Mouse (Mus musculus): ENCODE results near the gene Cachd1. TPM values are rescaled to one million over a fixed set of nuclear protein-coding genes. Genes with fewer than 3 reads are reported as not detected.
A peak's percentile ranks its signal among the peaks of the same experiment; 100 is the strongest.

Cachd1 gene
- polyA plus RNA-seq, 1 experiment: 37.6 TPM

DNA sequence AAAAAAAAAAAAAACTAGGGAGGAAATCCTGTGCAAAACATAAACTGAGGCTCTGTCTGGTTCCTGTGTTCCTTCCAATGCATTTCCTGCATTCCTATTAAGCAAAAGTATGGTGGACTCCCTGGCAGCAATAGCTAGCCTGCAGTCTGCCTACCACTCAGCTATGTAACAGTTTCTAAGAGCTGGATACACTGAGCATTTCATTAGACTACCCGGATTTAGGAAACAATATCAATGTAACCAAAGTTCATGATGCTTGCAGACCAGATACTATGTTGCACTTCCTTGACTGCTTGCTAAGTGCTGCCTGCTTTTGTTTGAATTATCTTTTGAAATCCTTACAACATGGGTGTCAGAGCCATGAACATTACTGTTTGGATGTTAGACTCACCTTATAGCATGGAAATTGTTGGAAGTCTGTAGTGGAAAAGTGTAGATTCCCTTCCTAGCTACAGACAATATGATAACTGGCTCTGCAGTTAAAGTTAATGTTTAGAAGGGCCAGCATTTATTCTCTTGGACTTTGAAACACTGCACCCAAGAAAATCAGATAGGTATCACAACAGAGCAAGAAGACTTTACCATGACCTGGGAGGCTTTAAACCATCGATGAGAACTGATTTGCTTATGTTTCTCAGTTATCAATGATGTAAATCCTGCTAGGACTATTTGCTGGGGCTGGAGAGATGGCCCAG is 37.4 kb downstream of the Cachd1 start:
- no peak overlapping the region for H3K4me3 ChIP-seq (ENCODE audit: insufficient read depth, low read length)
- TF ChIP-seq CTCF (IDR thresholded peaks at IDR 0.05; ENCODE audit: borderline replicate concordance, insufficient read depth, low read length) (no peak), POLR2A (IDR thresholded peaks at IDR 0.05; ENCODE audit: low read depth, low read length) (no peak)
- H3K27ac ChIP-seq (ENCODE audit: insufficient read depth, low read length): no peak overlapping the region
- H3K4me1 ChIP-seq (ENCODE audit: control insufficient read depth, insufficient read depth, low read length): no peaks in the 10 kb centered on the region

DNA sequence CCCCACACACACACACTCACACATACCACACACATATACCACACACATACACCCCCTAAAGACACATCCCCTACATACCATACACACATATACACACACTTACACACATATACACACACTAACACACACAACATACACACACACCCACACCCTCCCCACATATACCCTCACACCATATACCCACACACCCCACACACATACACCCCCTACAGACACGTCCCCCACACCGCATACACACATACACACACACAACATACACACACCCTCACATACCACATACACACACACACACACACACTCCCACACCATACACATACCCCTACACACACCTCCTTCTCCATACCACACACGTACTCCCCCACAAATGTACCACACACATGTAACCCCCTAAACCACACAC is 42.8 kb downstream of the Cachd1 start:
- TF ChIP-seq POLR2A (IDR thresholded peaks at IDR 0.05; ENCODE audit: low read depth, low read length): no peak
- no peak for TF ChIP-seq CTCF (IDR thresholded peaks at IDR 0.05; ENCODE audit: borderline replicate concordance, insufficient read depth, low read length)
- Histone ChIP-seq H3K27ac (ENCODE audit: insufficient read depth, low read length) (no peak overlapping the region), H3K4me3 (ENCODE audit: insufficient read depth, low read length) (no peak overlapping the region), H3K4me1 (ENCODE audit: control insufficient read depth, insufficient read depth, low read length) (peaks cover 6% of the 10 kb centered on the region)

DNA sequence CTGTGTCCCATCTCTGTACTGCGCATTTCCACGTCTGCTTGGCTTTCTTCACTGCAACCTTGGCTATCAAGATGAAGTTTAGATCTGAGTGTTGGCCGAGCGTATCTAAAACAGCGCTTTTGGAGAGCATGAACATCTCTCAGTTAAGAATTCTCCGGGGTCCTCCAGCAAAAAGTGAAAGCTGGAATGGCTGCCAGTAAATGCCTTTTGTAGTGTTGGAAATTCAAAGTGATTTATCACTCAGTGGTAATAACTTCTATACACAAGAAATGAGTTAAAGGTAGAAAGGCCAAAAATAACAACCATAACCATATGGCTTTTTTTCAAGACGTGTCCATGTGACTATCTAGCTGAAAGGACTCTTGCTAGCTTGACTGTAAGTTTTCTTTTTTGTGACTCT is 46.1 kb downstream of the Cachd1 start:
- Histone ChIP-seq H3K4me3 (ENCODE audit: insufficient read depth, low read length) (no peak overlapping the region), H3K4me1 (ENCODE audit: control insufficient read depth, insufficient read depth, low read length) (peaks cover 6% of the 10 kb centered on the region), H3K27ac (ENCODE audit: insufficient read depth, low read length) (peak overlapping the region; percentile 74)
- no peak for TF ChIP-seq CTCF (IDR thresholded peaks at IDR 0.05; ENCODE audit: borderline replicate concordance, insufficient read depth, low read length)
- TF ChIP-seq POLR2A (IDR thresholded peaks at IDR 0.05; ENCODE audit: low read depth, low read length): no peak

DNA sequence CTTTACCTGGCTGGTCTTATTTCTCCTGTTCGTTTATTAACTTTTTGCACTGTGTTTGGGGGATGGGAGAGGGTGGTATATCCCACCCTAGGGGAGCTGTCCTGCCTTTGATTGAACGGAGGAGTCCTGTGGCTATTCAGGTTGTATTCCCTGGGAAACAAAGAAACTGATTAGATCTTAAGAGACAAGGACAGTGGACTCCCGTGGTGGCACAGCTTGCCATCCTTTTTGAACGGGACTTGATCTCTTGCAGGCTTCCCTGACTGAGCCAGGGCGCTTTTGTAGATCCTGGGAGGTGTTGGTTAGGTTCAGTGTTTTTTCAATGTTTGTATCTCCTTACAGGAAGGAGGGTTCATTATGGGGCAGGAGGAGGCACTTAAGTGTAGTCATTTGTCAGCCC is 50.9 kb downstream of the Cachd1 start:
- Histone ChIP-seq H3K4me1 (ENCODE audit: control insufficient read depth, insufficient read depth, low read length) (peaks cover 9% of the 10 kb centered on the region), H3K27ac (ENCODE audit: insufficient read depth, low read length) (no peak overlapping the region), H3K4me3 (ENCODE audit: insufficient read depth, low read length) (no peak overlapping the region)
- TF ChIP-seq POLR2A (IDR thresholded peaks at IDR 0.05; ENCODE audit: low read depth, low read length) (no peak), CTCF (IDR thresholded peaks at IDR 0.05; ENCODE audit: borderline replicate concordance, insufficient read depth, low read length) (no peak)

DNA sequence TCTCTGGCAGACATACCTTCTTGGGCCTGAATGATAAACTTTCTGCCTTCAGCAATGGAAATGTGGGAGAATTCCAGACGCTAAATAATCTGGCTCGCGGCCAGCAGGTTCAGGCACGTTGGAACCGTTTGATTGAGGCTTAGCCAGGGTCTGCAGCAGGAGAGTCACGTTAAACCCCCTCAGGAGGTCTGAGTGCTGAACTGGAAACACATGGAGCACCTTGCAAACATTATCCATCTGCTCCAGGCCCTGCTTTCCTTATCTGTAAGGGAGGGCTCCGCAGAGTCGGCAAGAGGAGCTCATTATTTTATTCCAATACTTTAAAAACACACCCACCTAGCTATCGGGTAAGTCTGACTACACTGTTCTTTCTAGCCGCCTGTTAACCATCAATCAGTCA is 52.3 kb downstream of the Cachd1 start:
- Histone ChIP-seq H3K27ac (ENCODE audit: insufficient read depth, low read length) (no peak overlapping the region), H3K4me1 (ENCODE audit: control insufficient read depth, insufficient read depth, low read length) (peaks cover 10% of the 10 kb centered on the region), H3K4me3 (ENCODE audit: insufficient read depth, low read length) (no peak overlapping the region)
- TF ChIP-seq CTCF (IDR thresholded peaks at IDR 0.05; ENCODE audit: borderline replicate concordance, insufficient read depth, low read length) (no peak), POLR2A (IDR thresholded peaks at IDR 0.05; ENCODE audit: low read depth, low read length) (no peak)

DNA sequence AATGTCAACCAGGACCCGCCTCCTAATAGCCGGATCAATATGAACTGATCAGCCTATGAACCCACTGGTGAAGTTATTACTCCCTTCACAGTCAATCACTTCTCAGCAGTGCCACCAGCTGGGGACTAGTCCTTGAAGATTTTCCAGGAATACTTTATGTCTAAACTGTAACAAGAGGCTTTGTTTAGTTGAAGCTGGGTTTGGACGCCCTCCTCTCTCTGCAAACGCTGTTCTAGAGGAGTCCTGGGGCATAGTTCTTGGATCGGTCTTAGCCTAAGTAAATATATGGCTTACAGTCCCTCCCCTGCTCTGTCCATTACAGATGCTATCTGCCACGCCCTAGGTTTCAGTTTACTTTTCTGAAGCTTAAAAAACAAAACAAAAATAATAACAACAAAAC is 60.7 kb downstream of the Cachd1 start:
- Histone ChIP-seq H3K4me1 (ENCODE audit: control insufficient read depth, insufficient read depth, low read length) (peaks cover 11% of the 10 kb centered on the region), H3K27ac (ENCODE audit: insufficient read depth, low read length) (no peak overlapping the region), H3K4me3 (ENCODE audit: insufficient read depth, low read length) (no peak overlapping the region)
- TF ChIP-seq CTCF (IDR thresholded peaks at IDR 0.05; ENCODE audit: borderline replicate concordance, insufficient read depth, low read length) (no peak), POLR2A (IDR thresholded peaks at IDR 0.05; ENCODE audit: low read depth, low read length) (no peak)

DNA sequence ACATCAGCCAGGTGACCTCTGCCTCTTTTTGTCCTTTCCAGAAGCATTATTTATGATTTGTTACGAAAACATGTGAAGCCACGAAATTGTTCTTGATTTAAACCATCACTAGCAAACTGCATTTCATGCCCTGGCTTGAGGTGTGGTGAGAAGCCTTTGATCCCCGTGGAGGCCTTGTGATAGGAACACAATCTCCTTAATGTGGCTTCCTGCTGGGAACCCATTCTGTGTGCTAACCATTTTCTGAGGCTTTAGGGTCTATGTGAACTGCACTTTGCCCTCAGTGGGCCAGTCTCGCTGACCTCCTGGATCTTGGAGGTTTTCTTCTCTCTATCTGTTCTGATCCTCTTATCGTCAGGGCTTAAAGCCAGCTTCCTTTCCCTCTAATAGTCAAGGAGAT is 66.2 kb downstream of the Cachd1 start:
- no peak for TF ChIP-seq POLR2A (IDR thresholded peaks at IDR 0.05; ENCODE audit: low read depth, low read length)
- no peak for TF ChIP-seq CTCF (IDR thresholded peaks at IDR 0.05; ENCODE audit: borderline replicate concordance, insufficient read depth, low read length)
- Histone ChIP-seq H3K27ac (ENCODE audit: insufficient read depth, low read length) (no peak overlapping the region), H3K4me3 (ENCODE audit: insufficient read depth, low read length) (no peak overlapping the region), H3K4me1 (ENCODE audit: control insufficient read depth, insufficient read depth, low read length) (no peaks in the 10 kb centered on the region)

DNA sequence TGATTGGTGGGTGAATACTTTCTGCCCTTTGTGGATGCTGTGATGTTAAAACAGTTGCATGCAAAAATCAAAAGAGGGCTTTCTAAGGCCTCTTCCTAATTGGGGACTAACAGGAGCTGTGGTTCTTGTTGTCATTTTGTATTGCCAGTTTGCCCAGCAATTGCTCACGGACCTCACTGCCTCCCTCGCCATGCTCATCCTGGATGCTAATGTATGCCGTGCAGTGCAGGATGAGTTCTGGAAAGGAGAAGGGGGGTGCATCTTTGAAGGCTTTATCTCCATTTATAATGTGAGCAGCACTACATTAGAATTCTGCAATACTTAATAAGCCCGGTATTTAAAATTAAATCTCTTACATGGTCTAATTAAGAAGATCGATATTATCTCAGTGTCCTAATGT is 66.6 kb downstream of the Cachd1 start:
- H3K4me3 ChIP-seq (ENCODE audit: insufficient read depth, low read length): no peak overlapping the region
- no peaks in the 10 kb centered on the region for H3K4me1 ChIP-seq (ENCODE audit: control insufficient read depth, insufficient read depth, low read length)
- H3K27ac ChIP-seq (ENCODE audit: insufficient read depth, low read length): no peak overlapping the region
- TF ChIP-seq CTCF (IDR thresholded peaks at IDR 0.05; ENCODE audit: borderline replicate concordance, insufficient read depth, low read length) (no peak), POLR2A (IDR thresholded peaks at IDR 0.05; ENCODE audit: low read depth, low read length) (no peak)

DNA sequence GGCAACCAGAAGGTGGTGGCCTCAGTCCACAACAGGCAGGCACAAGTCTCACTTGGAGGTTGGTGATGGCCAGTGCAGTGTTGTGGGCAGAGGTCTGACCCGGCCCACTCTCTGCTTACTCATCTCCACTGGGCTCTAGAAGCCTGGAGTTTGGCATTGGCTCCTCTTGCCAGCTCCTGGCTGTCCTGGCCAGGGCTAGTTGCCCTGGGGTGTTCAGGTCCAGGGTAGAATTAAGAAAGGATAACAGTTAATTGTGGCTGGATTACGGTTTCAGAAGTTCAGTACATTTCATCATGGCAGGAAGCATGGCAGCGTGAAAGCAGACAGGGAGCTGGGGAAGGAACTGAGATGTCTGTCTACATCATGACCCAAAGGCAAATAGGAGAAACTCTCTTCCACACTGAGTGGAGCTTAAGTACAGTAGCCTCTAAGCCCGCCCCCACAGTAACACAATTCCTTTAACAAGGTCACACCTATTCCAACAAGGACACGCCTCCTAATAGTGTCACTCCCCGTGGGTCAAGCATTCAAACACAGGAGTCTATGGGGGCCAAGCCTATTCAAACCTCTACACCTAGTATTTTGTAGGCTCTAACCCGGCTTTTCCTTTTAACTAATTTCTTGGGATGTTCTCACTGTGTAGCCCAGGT is 74.5 kb downstream of the Cachd1 start:
- H3K27ac ChIP-seq (ENCODE audit: insufficient read depth, low read length): no peak overlapping the region
- H3K4me1 ChIP-seq (ENCODE audit: control insufficient read depth, insufficient read depth, low read length): no peaks in the 10 kb centered on the region
- no peak overlapping the region for H3K4me3 ChIP-seq (ENCODE audit: insufficient read depth, low read length)
- no peak for TF ChIP-seq CTCF (IDR thresholded peaks at IDR 0.05; ENCODE audit: borderline replicate concordance, insufficient read depth, low read length)
- TF ChIP-seq POLR2A (IDR thresholded peaks at IDR 0.05; ENCODE audit: low read depth, low read length): no peak

DNA sequence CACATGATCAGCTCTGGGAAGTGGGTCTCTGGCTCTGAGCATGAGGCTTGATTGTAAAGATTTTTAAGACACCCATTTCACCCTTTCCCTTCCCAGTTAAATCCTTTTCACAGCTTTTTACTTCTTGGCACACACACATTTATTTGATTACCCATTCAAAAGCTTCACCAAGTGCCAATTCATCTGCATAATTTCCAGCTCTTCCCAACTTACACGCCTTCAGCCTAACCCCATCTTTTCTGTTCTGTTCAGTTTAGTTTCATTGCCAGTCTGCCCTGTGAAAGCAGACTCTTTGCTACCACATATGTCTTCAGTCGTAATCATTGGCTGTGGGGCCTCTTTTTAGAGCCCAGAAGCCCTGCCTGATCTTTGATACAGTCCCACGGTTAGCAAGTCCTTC is 76.0 kb downstream of the Cachd1 start:
- Histone ChIP-seq H3K27ac (ENCODE audit: insufficient read depth, low read length) (no peak overlapping the region), H3K4me1 (ENCODE audit: control insufficient read depth, insufficient read depth, low read length) (peaks cover 7% of the 10 kb centered on the region), H3K4me3 (ENCODE audit: insufficient read depth, low read length) (no peak overlapping the region)
- no peak for TF ChIP-seq CTCF (IDR thresholded peaks at IDR 0.05; ENCODE audit: borderline replicate concordance, insufficient read depth, low read length)
- no peak for TF ChIP-seq POLR2A (IDR thresholded peaks at IDR 0.05; ENCODE audit: low read depth, low read length)

Measured in embryonic fibroblast, embryonic 13.5 days (primary cell).